Mouse (Mus musculus): ENCODE data around the gene Diaph3. TPM values are rescaled to one million over a fixed set of nuclear protein-coding genes. Genes with fewer than 3 reads are reported as not detected.

The Diaph3 gene
- total RNA-seq, 2 experiments from 2014 or later = 7.3 to 8.7 TPM

DNA sequence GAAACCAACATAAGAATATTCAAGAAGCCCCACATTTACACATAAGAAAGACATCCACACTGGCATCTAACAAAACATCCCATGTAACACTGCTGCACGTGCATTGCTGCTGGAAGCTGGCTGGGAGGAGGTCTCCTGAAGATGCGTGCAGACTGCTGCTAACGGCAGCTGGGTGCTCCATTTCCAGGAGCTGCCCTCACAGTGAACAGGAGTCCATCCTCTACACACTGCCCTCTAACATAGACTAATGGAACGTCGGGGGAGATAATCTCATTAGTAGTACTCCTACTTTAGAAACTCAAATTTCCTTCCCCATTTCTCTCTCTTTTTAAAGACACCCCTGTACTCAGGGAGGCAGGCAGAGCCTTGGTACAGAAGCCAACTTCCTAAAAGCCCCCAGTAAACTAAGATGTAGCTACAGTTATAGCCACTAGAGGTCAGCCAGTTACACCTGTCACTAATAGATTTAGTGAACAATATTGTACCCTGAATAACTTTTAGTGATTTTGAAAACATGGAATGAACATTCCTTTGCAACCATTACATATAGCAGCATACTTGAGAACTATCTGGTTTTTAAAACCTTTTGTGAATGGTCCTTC is 462.8 kb downstream of the Diaph3 start:
- intact Hi-C loops (cut with DNase I) = loop anchor here (1.0 to 10.0 kb wide), 2 partner anchors 103 to 777 kb away; no protein-coding TSS in a partner anchor
- peak in 1 of 2 experiments; percentile 23 for DNase-seq

DNA sequence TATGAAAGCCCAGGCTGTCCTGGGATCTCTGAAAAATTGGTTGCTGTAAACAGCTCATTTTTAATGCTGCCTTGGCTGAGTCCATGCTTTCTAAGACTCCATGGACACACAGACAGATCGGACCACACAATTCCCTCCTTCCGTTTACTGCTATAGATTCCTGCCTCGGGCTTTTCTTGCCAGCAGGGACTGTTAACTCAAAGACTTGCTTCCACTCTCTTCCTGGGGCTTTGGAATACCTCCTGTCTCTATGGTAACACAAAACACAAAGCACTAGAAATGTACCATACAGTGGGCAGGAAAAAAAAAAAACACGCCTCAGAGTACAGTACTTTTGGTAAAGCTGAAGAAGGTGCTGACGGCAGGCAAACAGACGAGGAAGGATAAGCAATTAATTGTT is 464.0 kb downstream of the Diaph3 start:
- intact Hi-C loops (cut with DNase I) = loop anchor here (10.0 kb wide), 1 partner anchor 778 kb away; no protein-coding TSS in a partner anchor
- DNase-seq = no peak

DNA sequence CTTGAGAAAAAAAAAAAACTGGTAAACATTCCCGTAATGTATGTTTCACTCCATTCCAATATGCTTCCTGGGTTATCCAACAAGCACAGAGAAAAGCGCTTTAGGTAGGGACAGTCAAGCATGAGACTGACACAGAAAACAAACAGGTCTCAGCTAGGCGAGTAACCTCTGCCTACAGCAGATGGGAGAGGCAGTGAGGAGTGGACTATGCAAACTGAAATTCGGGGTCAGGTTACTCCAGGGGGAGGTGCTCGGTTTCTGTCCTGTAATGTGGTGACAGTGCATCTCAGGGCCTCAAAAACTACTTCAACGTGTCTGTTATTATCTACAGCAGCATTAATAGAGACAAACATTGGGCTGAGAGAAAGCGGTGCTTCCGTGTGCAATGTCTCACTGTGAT is 465.7 kb downstream of the Diaph3 start:
- DNase-seq = no peak
- intact Hi-C loops (cut with DNase I) = loop anchor here (10.0 kb wide), 1 partner anchor 779 kb away; no protein-coding TSS in a partner anchor

DNA sequence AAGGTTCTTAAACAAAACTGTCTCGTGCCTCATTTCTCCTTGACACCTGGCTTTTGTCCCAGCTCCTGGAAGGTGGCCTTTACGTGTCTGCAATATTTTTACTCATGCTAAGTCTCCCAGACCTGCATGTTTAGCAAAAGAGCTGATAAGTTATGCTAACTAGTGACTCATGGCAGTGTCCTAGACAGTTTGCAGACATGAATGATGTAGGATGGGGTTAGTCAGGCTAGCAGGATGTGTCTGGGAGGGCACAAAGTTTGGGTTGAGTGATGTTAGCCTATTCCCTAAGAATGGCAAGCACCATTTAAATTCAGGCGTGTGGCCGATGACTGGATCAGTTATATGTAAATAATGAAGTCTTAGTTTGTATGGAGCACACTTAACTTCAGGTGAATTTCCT is 478.2 kb downstream of the Diaph3 start:
- intact Hi-C loops (cut with DNase I) = no loop called here
- DNase-seq = no peak

DNA sequence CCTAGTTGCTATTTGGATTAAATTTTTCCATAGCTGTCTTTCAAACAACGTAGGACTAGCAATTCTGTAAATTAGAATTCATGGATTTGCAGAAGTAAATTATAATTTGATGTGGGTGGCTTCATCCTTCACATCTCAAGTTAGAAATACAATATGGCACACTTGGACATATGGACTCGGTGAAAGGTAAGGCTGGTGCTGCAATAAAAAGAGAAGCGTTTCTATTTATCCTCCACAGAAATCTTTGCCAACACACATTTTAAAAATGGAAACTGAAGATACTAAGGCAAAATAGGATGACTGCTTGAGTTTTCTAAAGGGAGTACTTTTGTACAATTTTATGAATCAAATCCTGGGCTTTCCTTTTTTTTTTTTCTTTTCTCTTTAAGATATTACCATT is 480.5 kb downstream of the Diaph3 start:
- intact Hi-C loops (cut with DNase I) = no loop called here
- DNase-seq = no peak

DNA sequence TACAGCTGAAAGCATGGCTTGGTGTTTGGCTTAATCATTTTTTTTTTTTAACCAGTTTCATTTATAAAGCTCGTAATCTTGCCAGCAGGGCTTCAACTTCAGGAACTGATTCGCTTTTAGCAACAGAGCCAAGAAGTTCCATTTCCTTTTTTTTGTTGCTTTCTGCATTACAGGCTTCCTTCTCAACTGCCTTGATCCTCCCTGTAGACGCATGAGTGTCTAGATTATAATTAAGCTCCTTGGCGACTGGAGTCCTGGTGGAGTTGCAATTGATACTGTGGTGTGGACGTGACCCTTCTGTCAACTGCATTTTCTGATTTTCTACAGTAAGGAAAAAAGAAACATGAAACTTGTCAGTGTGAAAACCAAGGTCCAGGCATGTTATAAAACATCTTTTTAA is 484.8 kb downstream of the Diaph3 start:
- no peak for DNase-seq
- intact Hi-C loops (cut with DNase I) = no loop called here

DNA sequence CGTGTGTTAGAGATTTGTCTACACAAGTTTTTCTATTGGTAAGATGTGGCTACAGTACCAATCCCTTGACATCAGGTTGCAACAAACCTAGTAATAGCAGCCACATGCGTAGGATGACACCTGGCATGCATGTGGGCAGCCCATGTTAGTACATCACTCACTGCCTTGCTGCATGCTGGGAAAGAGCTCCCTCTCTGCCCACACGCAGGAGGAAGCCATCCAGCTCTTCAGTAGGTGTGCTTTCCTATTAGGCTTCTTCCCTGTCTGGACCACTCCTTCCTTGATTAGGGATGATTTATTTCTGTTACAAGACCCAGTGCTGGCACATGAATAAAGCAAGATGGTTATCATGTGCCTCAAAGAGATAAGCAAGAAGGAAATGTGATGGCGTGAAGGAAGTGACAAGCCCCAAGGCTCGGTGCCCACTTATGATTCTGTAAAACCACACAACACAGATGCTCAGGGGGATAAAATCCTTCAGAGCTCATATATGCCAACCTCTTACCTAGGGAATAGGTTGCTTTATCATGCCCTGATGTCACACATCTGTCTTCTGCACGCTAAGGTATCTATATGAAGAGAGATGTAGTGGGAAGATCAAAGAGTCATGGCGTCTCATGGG is 494.4 kb downstream of the Diaph3 start:
- intact Hi-C loops (cut with DNase I) = no loop called here
- DNase-seq = no peak

DNA sequence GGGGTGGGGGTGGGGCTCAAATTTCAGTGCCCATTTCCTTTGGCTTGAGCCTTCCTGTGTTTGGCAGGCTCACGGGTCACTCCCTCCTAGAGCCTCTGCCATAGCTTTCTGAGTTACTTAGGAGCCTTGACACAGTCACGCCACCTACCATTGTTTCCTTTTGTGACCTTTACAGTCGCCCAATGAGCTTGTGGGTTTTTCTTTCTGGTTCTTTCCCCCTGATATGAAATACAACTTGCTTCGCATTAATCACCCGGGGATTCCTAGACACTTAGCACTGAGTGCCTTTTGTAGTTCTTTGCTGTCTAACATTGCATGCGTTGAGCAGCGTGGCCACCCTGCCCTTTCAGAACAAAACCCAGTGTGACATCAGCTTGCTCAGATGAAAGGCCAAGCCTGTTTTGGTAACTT is 498.2 kb downstream of the Diaph3 start:
- no peak for DNase-seq
- intact Hi-C loops (cut with DNase I) = no loop called here

DNA sequence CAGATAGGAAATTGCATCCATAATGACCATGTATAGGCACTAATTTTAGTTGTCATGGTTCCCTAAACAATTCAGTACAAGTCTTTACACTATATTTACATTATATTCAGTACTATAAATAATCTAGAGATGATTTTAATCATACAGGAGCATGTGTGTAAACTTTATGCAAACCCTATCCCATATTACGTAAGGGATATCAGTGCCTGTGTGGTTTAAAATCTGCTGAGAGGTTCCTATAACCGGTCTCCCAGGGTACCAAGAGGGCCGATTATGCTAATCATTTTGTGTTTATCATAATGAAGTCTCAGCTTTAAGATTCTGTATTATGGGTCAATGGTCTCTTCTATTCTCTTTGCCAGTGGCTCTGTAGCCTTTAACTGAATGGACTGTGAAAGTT is 499.2 kb downstream of the Diaph3 start:
- DNase-seq = no peak
- intact Hi-C loops (cut with DNase I) = no loop called here

DNA sequence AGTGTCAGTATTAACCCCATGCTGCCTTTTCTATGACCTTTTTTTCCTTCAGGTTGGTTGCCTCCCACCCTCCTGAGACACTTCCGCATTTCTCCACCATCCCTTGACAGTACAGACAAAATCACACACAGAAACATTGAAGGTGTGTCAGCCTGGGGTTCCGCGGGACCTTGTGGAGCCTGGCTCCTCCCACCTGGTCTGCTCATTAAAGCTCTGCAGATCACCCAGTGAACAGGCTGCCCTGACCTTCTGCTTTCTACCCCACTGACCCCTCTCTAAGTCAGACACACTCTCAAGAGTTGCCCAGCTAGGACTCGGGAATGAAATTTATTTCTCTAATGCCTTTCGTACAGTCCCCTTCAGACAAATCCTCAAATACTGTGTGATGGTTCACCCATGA is 500.9 kb downstream of the Diaph3 start:
- intact Hi-C loops (cut with DNase I) = no loop called here
- no peak for DNase-seq

DNA sequence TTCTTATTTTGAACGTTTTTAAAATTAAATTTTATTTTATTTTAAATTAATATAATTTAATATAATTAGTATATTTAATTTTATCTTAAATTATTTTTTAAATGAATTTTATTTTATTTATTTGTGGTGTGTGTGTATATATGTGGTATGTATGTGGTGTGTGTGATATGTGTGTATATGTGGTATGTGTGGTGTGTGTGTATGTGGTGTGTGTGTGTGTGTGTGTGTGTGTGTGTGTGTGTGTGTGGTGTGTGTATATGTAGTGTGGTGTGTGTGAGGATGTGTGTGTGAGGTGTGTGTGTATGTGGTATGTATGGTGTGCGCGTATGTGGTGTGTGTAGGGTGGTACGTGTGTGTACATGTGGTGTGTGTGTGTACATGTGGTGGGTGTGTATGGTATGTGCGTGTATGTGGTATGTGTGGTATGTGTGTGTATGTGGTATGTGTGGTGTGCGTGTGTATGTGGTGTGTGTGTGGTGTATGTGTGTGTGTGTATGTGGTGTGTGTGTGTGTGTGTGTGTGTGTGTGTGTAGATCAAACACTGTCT is 505.4 kb downstream of the Diaph3 start:
- intact Hi-C loops (cut with DNase I) = no loop called here
- DNase-seq = no peak

DNA sequence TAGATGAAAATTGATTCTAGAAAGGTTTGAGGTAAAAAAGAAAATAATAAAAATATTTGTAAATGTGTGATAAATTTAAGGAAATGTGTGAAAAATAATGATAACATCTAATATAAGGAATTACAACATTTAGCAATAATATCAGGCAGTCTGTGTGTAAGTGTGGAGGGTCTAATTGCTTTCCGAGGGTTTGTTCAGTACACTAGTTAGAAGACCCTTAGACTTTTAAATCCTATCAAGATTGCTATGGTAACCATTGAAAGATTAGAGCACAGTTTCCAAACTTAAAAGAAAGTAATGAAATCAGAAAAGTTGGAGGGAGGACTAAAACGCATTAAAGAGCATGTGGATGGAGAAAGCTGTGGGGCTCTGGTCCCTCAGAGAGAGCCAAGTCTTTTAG is 506.0 kb downstream of the Diaph3 start:
- DNase-seq = no peak
- intact Hi-C loops (cut with DNase I) = no loop called here

DNA sequence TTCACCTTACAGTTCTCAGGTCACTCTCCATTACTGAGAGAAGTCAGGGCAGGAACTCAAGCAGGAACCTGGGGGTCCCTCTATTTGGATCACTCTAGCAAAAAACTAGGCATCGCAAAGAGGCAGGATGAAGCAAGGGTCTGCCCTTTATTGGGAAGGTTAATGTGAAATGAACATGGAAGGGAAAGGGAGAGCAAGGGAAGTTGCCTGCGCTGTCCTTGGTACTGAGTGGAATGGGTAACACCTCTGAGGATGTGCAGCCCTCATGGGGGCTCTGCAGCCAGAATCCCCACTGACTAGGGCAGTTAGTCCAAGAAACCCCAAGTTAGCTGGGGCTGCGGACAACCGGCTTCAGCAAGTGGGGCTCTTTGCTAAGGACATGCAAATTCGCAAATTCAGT is 507.2 kb downstream of the Diaph3 start:
- intact Hi-C loops (cut with DNase I) = no loop called here
- DNase-seq = no peak

DNA sequence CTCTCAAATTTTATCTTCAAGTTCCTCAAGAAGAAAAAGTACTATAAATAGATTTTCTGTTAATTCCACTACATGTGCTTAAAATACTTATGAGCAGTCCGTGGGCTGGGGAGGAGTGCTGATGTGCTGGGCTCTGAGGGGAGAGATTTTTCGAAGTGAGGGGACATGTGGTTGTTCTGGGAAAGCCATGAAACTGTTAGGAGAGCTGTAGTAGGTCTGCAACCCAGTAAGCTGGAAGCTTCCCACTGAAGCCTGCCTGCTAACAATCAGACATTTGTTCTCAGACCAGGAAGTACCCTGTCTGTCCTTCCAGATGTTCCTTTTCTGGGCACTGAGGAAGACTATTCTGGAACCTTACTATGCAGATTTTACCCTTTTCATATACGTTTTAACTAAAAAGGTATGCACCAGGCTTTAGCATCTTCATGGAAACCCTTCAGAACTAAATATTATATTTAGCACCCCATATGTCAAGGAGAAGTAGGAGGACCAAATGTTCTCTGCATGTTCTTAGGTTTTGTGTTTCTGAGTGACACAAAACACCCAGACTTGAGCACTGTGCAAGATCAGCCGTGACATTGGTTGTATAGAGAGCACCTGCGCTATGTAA is 516.1 kb downstream of the Diaph3 start:
- intact Hi-C loops (cut with DNase I) = no loop called here
- no peak for DNase-seq

DNA sequence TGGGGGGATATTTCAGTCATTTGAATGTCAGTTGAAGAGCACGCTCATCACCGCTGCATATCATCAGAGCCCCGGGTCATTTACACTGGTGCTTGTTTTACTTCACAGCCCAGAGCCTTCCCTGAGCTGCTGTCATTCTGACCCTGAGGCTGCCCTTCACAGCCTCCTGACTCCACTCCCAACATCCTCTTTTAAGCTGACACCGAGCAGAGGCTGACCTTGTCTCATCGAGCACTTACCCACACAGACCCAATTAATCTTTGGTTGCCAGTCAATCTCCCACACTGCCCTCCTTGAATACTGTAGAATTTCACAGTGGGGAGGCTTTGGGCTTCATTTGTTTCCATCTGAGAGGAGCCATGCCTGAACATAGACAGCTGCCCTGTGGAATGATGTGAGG is 521.4 kb downstream of the Diaph3 start:
- no peak for DNase-seq
- intact Hi-C loops (cut with DNase I) = no loop called here

Small RNA genes within 50 kb of the gene (microRNA-seq; reads per million reads assigned to microRNA genes)
- gene Gm23438 = 0 reads per million in 2 experiments
